Mouse (Mus musculus) heart, embryonic 14.5 days (tissue): Measurements from ENCODE around the gene Arid4b. TPM values are rescaled to one million over a fixed set of nuclear protein-coding genes. Genes with fewer than 3 reads are reported as not detected.

Experiments
- ATAC-seq: fragments of 200-750 bp; cut with Nextera tagmentation; 2 replicates; pipeline ENCODE4 v1.8.0; 2017; ENCODE audit warnings: low read depth, moderate TSS enrichment; ENCODE audit not compliant: insufficient number of reproducible peaks, insufficient read depth, low FRiP score
- H3K27ac ChIP-seq, 2 experiments: fragments of 200-500 bp in 1 of 2; fragments of 300-500 bp in 1 of 2; sonication (generic) in 1 of 2; replicated peaks in 1 of 2; 2 replicates each; pipeline ENCODE4 v1.5.1; 2012 to 2014; ENCODE audit warnings: low read depth in 2 of 2, low read length in 2 of 2, control low read depth in 1 of 2, mild to moderate bottlenecking in 1 of 2, mixed read lengths in 1 of 2; ENCODE audit not compliant: control insufficient read depth in 1 of 2, insufficient read depth in 1 of 2
- H3K27me3 ChIP-seq: fragments of 300-500 bp; sonication (generic); 2 replicates; pipeline ENCODE4 v1.6.1; 2014; ENCODE audit warnings: mild to moderate bottlenecking, low read length, control low read depth; ENCODE audit not compliant: control insufficient read depth, insufficient read depth
- H3K36me3 ChIP-seq: fragments of 300-500 bp; sonication (generic); 2 replicates; pipeline ENCODE4 v1.6.1; 2014; ENCODE audit warnings: mild to moderate bottlenecking, control low read depth, low read length, mixed read lengths; ENCODE audit not compliant: control insufficient read depth, insufficient read depth
- H3K4me1 ChIP-seq, 2 experiments: fragments of 200-500 bp in 1 of 2; fragments of 300-500 bp in 1 of 2; sonication (generic) in 1 of 2; 2 replicates each; pipeline ENCODE4 v1.6.1; 2012 to 2014; ENCODE audit warnings: low read length in 2 of 2, control low read depth in 1 of 2, mixed read lengths in 1 of 2; ENCODE audit not compliant: control insufficient read depth in 2 of 2, insufficient read depth in 2 of 2
- H3K4me2 ChIP-seq: fragments of 300-500 bp; sonication (generic); 2 replicates; pipeline ENCODE4 v1.6.1; 2014; ENCODE audit warnings: mild to moderate bottlenecking, low read length
- H3K4me3 ChIP-seq, 2 experiments: fragments of 200-500 bp in 1 of 2; fragments of 300-500 bp in 1 of 2; sonication (generic) in 1 of 2; 2 replicates each; pipeline ENCODE4 v1.5.1; 2012 to 2014; ENCODE audit warnings: low read length in 2 of 2, mild to moderate bottlenecking in 2 of 2, control low read depth in 1 of 2, low read depth in 1 of 2, moderate library complexity in 1 of 2; ENCODE audit not compliant: control insufficient read depth in 1 of 2, insufficient read depth in 1 of 2
- H3K9ac ChIP-seq: fragments of 300-500 bp; sonication (generic); 2 replicates; pipeline ENCODE4 v1.6.1; 2014; ENCODE audit warnings: mild to moderate bottlenecking, low read length
- H3K9me3 ChIP-seq: fragments of 300-500 bp; sonication (generic); 2 replicates; pipeline ENCODE4 v1.6.1; 2016; ENCODE audit warnings: low read length, control low read depth; ENCODE audit not compliant: control insufficient read depth
- WGBS: fragments of 180-500 bp; shearing (Covaris S2); extraction: QIAGEN DNeasy Blood & Tissue Kit; methylation state at CpG from one replicate; pipeline ENCODE4 v1.1.7; 2014; 5-methylcytosine and 5-hydroxymethylcytosine counted together
- polyA plus RNA-seq: library from polyadenylated mRNA; unstranded; fragments of >200 nt; fragmentation: Nextera tagmentation; extraction: Ambion mirVana; gene quantifications from 2 replicates; pipeline ENCODE4 v1.2.1, GENCODE M21; 2014

Gene Arid4b
- polyA plus RNA-seq, 1 experiment from 2014 or later, result 43.1 TPM

DNA sequence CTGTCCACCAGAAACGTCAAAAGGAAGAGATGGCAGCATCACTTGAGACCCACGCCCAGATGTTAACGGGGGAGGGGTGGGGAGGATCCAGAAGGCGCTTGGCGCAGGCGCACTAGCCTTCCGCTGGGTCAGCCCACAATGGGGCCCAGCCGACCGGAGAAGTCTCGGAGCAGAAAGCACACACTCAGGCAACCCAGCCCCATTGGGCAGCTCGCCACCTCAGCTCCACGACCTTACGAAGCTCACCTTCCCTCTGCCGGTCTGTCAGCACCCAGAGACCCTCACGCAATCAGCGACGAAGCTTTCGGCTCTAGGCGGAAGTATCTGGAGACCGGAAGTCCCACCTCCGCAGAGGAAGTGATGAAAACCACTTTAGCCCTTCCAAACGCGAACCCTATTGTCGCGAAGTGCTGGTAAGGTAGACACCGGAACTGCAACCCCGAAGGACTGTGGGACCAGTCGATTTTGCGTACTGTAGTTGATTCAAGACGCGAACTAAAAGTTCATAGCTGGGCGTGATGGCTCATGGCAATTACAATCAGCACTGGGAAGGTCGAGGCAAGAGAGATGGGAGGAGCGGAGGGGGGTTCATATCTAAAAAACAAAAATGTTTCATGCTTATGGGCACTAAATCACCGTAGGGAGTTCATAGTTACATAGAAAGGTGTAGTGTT, 23.6 kb upstream of the Arid4b start, which contains the start of gene Tbce:
Gene Tbce, minus strand, starts transcription at position 347 of the 674 bp plus-strand sequence.
- under 1% methylated on average over 35 of the region's 35 CpGs for WGBS
- H3K4me1 ChIP-seq, result peaks cover 5 to 13% of the 10 kb centered on the region in 2 experiments
- no peaks in the 10 kb centered on the region for H3K36me3 ChIP-seq
- H3K9ac ChIP-seq, result peak within 1 kb of the TSS; percentile 88
- peak; percentile 89 for ATAC-seq
- peak within 1 kb of the TSS; percentile 97 to 98 for H3K27ac ChIP-seq
- H3K4me2 ChIP-seq, result peak within 1 kb of the TSS; percentile 94
- H3K27me3 ChIP-seq, result no peaks in the 10 kb centered on the region
- no peaks in the 10 kb centered on the region for H3K9me3 ChIP-seq
- peak within 1 kb of the TSS; percentile 70 to 86 for H3K4me3 ChIP-seq

DNA sequence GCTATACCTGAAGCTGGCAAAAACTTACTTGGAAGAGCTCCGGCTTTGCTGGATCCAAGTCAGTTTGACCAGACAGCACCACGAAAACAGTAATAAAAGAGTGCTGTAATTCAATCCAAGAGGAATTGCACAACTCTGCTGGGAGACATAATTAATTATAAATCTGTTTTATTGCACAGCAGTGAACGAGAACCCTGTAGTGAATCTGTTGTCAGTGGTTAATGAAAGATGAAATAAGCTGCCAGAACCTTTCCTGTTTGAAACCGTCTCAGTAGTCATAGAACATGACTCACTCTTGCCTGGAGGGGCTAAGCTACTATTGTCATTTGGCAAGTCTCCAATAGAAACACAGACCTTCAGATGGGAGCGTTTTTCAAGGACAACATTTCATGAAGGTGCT, 22.8 kb upstream of the Arid4b start:
- WGBS, result 35% methylated on average over 5 of the region's 5 CpGs
- Histone ChIP-seq H3K9ac (peak overlapping the region; percentile 88), H3K4me2 (peak overlapping the region; percentile 94), H3K36me3 (no peaks in the 10 kb centered on the region), H3K4me3 (peak overlapping the region in 1 of 2 experiments; percentile 70; a peak in 3 of 4 replicates), H3K4me1 (peaks cover 5 to 13% of the 10 kb centered on the region in 2 experiments), H3K27me3 (no peaks in the 10 kb centered on the region), H3K9me3 (no peaks in the 10 kb centered on the region), H3K27ac (peak overlapping the region; percentile 10 to 97; a peak in 3 of 4 replicates)
- ATAC-seq, result no peak

DNA sequence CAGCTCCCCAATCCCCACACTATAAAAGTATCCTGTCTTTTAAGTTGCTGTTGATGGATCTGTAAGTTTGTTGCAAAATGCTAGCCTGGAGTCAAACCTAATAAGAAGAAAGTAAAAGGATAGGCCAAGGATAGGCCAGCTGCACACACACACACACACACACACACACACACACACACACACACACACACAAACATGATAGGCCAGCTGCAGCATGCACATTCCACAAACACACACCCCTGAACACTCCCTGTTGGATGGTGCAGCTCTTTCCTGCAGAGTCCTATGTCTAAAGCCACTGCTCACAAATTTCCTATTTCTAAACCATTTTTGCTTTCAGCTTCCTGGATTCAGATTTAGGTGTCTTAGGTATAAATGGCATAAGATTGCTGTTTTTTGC, 19.2 kb upstream of the Arid4b start:
- Histone ChIP-seq H3K4me3 (no peak overlapping the region), H3K27ac (no peak overlapping the region), H3K36me3 (peaks cover 18% of the 10 kb centered on the region)

GRCm38 (mm10) chr13:14044521-14044920, 18.5 kb upstream of the Arid4b start:
- no peaks in the 10 kb centered on the region for H3K27me3 ChIP-seq
- WGBS, result 61% methylated on average over 2 of the region's 2 CpGs
- H3K9ac ChIP-seq, result no peak overlapping the region
- H3K4me1 ChIP-seq, result peaks cover 3 to 7% of the 10 kb centered on the region in 2 experiments
- ATAC-seq, result no peak
- no peak overlapping the region for H3K4me2 ChIP-seq
- no peak overlapping the region for H3K4me3 ChIP-seq
- no peak overlapping the region for H3K27ac ChIP-seq
- peaks cover 25% of the 10 kb centered on the region for H3K36me3 ChIP-seq
- H3K9me3 ChIP-seq, result no peaks in the 10 kb centered on the region

More for the DNA sequence above, 19.2 kb upstream of the Arid4b start:
- Histone ChIP-seq H3K9me3 (no peaks in the 10 kb centered on the region), H3K9ac (no peak overlapping the region), H3K27me3 (no peaks in the 10 kb centered on the region), H3K4me2 (no peak overlapping the region), H3K4me1 (peaks cover 3 to 7% of the 10 kb centered on the region in 2 experiments)
- no peak for ATAC-seq

DNA sequence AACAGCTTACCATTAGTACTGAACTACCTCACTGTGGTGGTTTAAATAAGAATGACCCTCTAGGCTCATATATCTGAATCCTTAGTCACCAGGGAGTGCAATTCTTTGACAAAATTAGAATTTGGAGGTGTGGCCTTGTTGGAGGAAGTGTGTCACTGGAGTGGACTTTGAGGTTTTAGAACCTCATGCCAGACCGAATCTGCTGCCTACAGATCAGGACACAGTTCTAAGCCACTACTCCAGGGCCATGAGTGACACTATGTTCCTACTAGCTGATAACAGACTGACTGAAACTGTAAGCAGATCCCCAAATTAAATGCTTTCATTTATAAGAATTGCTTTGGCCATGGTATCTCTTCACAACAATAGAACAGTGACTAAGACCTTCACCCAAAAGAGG, 13.2 kb upstream of the Arid4b start:
- WGBS, result 73% methylated on average over 1 of the region's 1 CpGs
- H3K9me3 ChIP-seq, result no peaks in the 10 kb centered on the region

DNA sequence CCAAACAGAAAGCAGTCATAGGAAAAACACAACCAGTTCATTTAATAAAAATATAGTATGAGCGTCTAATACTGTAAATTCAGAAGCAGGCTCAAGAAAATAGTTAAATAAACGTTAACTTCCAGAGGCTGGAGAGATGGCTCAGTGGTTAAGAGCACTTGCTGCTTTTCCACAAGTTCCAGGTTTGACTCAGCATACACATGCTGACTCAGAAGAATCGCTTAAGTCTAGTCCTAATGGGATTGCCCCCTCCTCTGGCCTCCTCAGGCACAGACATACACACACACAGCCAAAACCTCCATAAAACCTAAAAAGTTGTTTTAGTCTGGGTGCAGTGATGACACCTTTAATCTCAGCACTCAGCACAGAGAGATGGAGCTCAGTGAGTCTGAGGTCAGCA, 6.2 kb upstream of the Arid4b start:
- Histone ChIP-seq H3K27me3 (no peaks in the 10 kb centered on the region), H3K27ac (no peak overlapping the region), H3K4me3 (no peak overlapping the region), H3K9me3 (no peaks in the 10 kb centered on the region), H3K9ac (no peak overlapping the region), H3K4me1 (peaks cover 2 to 4% of the 10 kb centered on the region in 2 experiments), H3K36me3 (peaks cover 63% of the 10 kb centered on the region), H3K4me2 (no peak overlapping the region)
- ATAC-seq, result no peak
- WGBS, result 86% methylated on average over 3 of the region's 3 CpGs

More for the DNA sequence above, 13.2 kb upstream of the Arid4b start:
- H3K4me1 ChIP-seq, result no peaks in the 10 kb centered on the region
- no peak overlapping the region for H3K27ac ChIP-seq
- peaks cover 76% of the 10 kb centered on the region for H3K36me3 ChIP-seq
- ATAC-seq, result no peak
- no peak overlapping the region for H3K4me2 ChIP-seq
- no peak overlapping the region for H3K4me3 ChIP-seq
- H3K27me3 ChIP-seq, result no peaks in the 10 kb centered on the region
- no peak overlapping the region for H3K9ac ChIP-seq

DNA sequence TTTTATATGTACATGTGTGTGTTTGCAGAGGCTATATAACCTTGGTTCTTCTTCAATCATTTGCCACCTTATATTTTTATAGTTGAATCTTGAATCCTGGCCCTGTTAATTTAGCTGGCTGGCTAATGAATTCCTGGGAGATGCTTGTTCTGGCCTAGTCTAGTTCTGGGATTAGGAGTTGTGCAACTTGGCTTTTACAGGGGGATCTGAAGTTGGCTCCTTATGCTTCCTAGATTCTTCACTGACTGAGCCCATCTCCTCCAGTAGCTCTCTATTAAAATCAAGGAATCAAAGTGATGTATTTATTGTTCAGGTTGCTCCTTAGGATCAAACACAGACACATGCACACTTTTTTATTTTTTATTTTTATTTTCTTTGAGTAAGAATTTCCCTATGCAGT, 3.5 kb upstream of the Arid4b start:
- Histone ChIP-seq H3K9me3 (no peaks in the 10 kb centered on the region), H3K4me3 (no peak overlapping the region), H3K27ac (no peak overlapping the region), H3K9ac (no peak overlapping the region), H3K27me3 (no peaks in the 10 kb centered on the region), H3K4me2 (no peak overlapping the region), H3K4me1 (peaks cover 2 to 11% of the 10 kb centered on the region in 2 experiments), H3K36me3 (peaks cover 35% of the 10 kb centered on the region)
- no peak for ATAC-seq
